Mouse (Mus musculus): ENCODE measurements at regions not wholly inside any gene's neighbourhood (a gene's known extent, or its start where the extent isn't known, plus 50 kb on each side); places are given as distances from the start of the nearest gene placed in this dataset.
A peak's percentile ranks its signal among the peaks of the same experiment; 100 is the strongest.

DNA sequence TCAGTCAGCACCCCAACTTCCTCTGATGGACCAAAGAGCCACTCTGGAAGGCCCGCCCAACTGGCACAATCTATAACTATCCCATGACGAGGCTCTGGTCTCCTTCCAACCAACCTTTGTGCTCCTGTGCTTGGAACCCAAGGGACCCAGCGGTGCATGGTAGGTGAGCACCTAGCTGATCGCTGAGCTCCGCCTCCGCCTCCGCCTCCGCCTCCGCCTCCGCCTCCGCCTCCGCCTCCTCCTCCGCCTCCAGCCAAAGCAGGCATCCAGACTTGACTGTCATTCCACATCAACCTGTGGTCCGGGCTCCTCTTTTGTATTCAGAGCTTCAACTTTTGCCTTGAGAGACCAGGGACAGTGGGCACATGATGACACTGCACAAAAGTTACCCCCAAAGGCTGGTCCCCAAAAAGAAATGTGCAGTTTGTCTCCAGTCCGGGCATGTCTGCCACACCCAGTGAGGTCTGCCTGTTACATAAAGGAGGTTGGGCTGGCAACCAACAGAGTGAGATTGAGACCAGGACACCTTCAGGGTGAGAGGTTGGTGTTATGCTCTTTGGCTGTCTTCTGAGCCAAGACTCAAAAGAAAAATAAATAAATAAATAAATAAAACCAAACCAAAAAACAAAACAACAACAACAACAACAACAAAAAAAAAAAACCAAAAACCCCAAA lies 86.1 kb upstream of the Map3k1 start:
- no peak overlapping the region for H3K4me3 ChIP-seq (ENCODE audit: low read depth, low read length)
- peak overlapping the region; percentile 23; the same call in 1 of the 2 replicates for H3K4me2 ChIP-seq (replicated peaks; ENCODE audit: low read depth, low read length)
- H3K27ac ChIP-seq (ENCODE audit: low read length): no peak overlapping the region
- 0 out of 2 replicates have a peak, but pooled peaks have one; percentile 58 for ATAC-seq (ENCODE audit: insufficient number of reproducible peaks, insufficient read depth, low FRiP score, low read depth)
- H3K9me3 ChIP-seq (ENCODE audit: control insufficient read depth, low read depth, low read length): no peaks in the 10 kb centered on the region
- 45% methylated on average over 15 of the region's 15 CpGs for WGBS
- peaks cover 4% of the 10 kb centered on the region; the same call in 1 of the 2 replicates for H3K4me1 ChIP-seq (ENCODE audit: control insufficient read depth, insufficient read depth, low read length)
- no peaks in the 10 kb centered on the region for H3K36me3 ChIP-seq (ENCODE audit: control insufficient read depth, insufficient read depth, low read length)
- H3K27me3 ChIP-seq (ENCODE audit: control insufficient read depth, insufficient read depth, low read length): no peaks in the 10 kb centered on the region
- no peak overlapping the region for H3K9ac ChIP-seq (replicated peaks; ENCODE audit: low read depth, low read length)

DNA sequence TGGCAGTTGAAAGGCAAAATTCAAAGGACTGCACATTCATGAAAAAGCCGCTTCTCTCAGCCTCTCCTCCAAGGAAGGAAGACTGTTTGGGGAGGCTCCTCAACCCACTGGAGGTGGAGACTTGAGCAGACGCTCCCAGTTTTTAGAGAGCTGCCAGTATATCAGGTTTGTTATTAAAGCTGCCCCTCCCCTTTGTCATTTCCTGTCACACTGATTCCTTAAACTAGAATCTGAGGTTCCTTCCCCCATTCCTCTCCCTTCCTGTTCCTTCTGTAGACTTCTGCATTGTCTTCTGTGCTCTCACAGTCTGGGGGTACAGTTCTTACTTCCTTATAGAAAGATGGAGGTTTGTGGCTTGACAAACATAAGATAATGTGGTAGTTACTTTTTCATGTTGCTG lies 87.5 kb upstream of the Map3k1 start:
- Histone ChIP-seq H3K9ac (replicated peaks; ENCODE audit: low read depth, low read length) (no peak overlapping the region), H3K27me3 (ENCODE audit: control insufficient read depth, insufficient read depth, low read length) (no peaks in the 10 kb centered on the region), H3K4me2 (replicated peaks; ENCODE audit: low read depth, low read length) (no peak overlapping the region), H3K9me3 (ENCODE audit: control insufficient read depth, low read depth, low read length) (no peaks in the 10 kb centered on the region), H3K4me3 (ENCODE audit: low read depth, low read length) (no peak overlapping the region), H3K4me1 (ENCODE audit: control insufficient read depth, insufficient read depth, low read length) (peaks cover 4% of the 10 kb centered on the region; the same call in 1 of the 2 replicates), H3K27ac (ENCODE audit: low read length) (no peak overlapping the region), H3K36me3 (ENCODE audit: control insufficient read depth, insufficient read depth, low read length) (no peaks in the 10 kb centered on the region)
- WGBS: 7% methylated on average over 2 of the region's 2 CpGs
- ATAC-seq (ENCODE audit: insufficient number of reproducible peaks, insufficient read depth, low FRiP score, low read depth): no peak

DNA sequence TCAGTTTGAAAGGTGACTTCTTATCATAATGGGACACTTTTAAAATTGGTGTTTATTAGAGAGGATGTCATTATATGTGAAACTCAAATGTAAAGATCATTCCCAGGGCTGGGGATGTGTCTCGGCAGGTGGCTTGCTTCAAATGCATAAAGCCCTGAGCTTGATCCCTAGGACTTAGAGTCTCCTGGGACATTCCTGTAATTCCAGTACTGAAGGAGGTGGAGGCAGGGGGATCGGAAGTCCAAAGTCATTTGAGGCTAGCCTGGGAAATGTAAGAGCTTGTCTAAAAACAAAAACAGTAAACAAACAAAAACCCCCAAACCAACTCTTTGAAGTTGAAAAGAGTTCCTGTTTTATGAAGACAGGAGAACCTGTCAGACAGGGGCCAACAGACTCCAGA lies 94.6 kb upstream of the Map3k1 start:
- no peak overlapping the region for H3K27ac ChIP-seq (ENCODE audit: low read length)
- no peak overlapping the region for H3K4me3 ChIP-seq (ENCODE audit: low read depth, low read length)
- WGBS: 28% methylated on average over 2 of the region's 2 CpGs
- H3K4me1 ChIP-seq (ENCODE audit: control insufficient read depth, insufficient read depth, low read length): 0 out of 2 replicates have a peak, but pooled peaks cover 6% of the 10 kb centered on the region
- no peaks in the 10 kb centered on the region for H3K36me3 ChIP-seq (ENCODE audit: control insufficient read depth, insufficient read depth, low read length)
- no peaks in the 10 kb centered on the region for H3K9me3 ChIP-seq (ENCODE audit: control insufficient read depth, low read depth, low read length)
- no peak overlapping the region for H3K9ac ChIP-seq (replicated peaks; ENCODE audit: low read depth, low read length)
- ATAC-seq (ENCODE audit: insufficient number of reproducible peaks, insufficient read depth, low FRiP score, low read depth): no peak
- no peak overlapping the region for H3K4me2 ChIP-seq (replicated peaks; ENCODE audit: low read depth, low read length)
- H3K27me3 ChIP-seq (ENCODE audit: control insufficient read depth, insufficient read depth, low read length): no peaks in the 10 kb centered on the region

- H3K9ac ChIP-seq (replicated peaks; ENCODE audit: low read depth, low read length): no peak overlapping the region
- ATAC-seq (ENCODE audit: insufficient number of reproducible peaks, insufficient read depth, low FRiP score, low read depth): no peak
- no peaks in the 10 kb centered on the region for H3K36me3 ChIP-seq (ENCODE audit: control insufficient read depth, insufficient read depth, low read length)
- H3K27me3 ChIP-seq (ENCODE audit: control insufficient read depth, insufficient read depth, low read length): no peaks in the 10 kb centered on the region
- H3K27ac ChIP-seq (ENCODE audit: low read length): no peak overlapping the region
- H3K9me3 ChIP-seq (ENCODE audit: control insufficient read depth, low read depth, low read length): no peaks in the 10 kb centered on the region
- H3K4me1 ChIP-seq (ENCODE audit: control insufficient read depth, insufficient read depth, low read length): 0 out of 2 replicates have a peak, but pooled peaks cover 6% of the 10 kb centered on the region
- 61% methylated on average over 9 of the region's 9 CpGs for whole genome bisulfite sequencing
- no peak overlapping the region for H3K4me2 ChIP-seq (replicated peaks; ENCODE audit: low read depth, low read length)
- H3K4me3 ChIP-seq (ENCODE audit: low read depth, low read length): no peak overlapping the region
Measured at GRCm38 (mm10) chr13:111903931-111904330, 95.1 kb upstream of the Map3k1 start.

GRCm38 (mm10) chr13:111904616-111905212 lies 95.9 kb upstream of the Map3k1 start:
- WGBS: 23% methylated on average over 15 of the region's 17 CpGs
- Histone ChIP-seq H3K9ac (replicated peaks; ENCODE audit: low read depth, low read length) (no peak overlapping the region), H3K4me1 (ENCODE audit: control insufficient read depth, insufficient read depth, low read length) (0 out of 2 replicates have a peak, but pooled peaks cover 6% of the 10 kb centered on the region), H3K36me3 (ENCODE audit: control insufficient read depth, insufficient read depth, low read length) (no peaks in the 10 kb centered on the region), H3K27ac (ENCODE audit: low read length) (peak overlapping the region; percentile 55; the same call in 1 of the 2 replicates), H3K9me3 (ENCODE audit: control insufficient read depth, low read depth, low read length) (no peaks in the 10 kb centered on the region), H3K4me3 (ENCODE audit: low read depth, low read length) (no peak overlapping the region), H3K27me3 (ENCODE audit: control insufficient read depth, insufficient read depth, low read length) (no peaks in the 10 kb centered on the region), H3K4me2 (replicated peaks; ENCODE audit: low read depth, low read length) (peak overlapping the region; percentile 20; the same call in 1 of the 2 replicates)
- ATAC-seq (ENCODE audit: insufficient number of reproducible peaks, insufficient read depth, low FRiP score, low read depth): no peak

GRCm38 (mm10) chr13:111905213-111905701 lies 96.5 kb upstream of the Map3k1 start:
- Histone ChIP-seq H3K27me3 (ENCODE audit: control insufficient read depth, insufficient read depth, low read length) (no peaks in the 10 kb centered on the region), H3K9me3 (ENCODE audit: control insufficient read depth, low read depth, low read length) (no peaks in the 10 kb centered on the region), H3K36me3 (ENCODE audit: control insufficient read depth, insufficient read depth, low read length) (no peaks in the 10 kb centered on the region), H3K9ac (replicated peaks; ENCODE audit: low read depth, low read length) (no peak overlapping the region), H3K27ac (ENCODE audit: low read length) (peak overlapping the region; percentile 55; the same call in 1 of the 2 replicates), H3K4me1 (ENCODE audit: control insufficient read depth, insufficient read depth, low read length) (0 out of 2 replicates have a peak, but pooled peaks cover 6% of the 10 kb centered on the region), H3K4me3 (ENCODE audit: low read depth, low read length) (no peak overlapping the region), H3K4me2 (replicated peaks; ENCODE audit: low read depth, low read length) (peak overlapping the region; percentile 20; the same call in 1 of the 2 replicates)
- WGBS: 29% methylated on average over 10 of the region's 10 CpGs
- peak; percentile 76; the same call in 1 of the 2 replicates for ATAC-seq (ENCODE audit: insufficient number of reproducible peaks, insufficient read depth, low FRiP score, low read depth)

DNA sequence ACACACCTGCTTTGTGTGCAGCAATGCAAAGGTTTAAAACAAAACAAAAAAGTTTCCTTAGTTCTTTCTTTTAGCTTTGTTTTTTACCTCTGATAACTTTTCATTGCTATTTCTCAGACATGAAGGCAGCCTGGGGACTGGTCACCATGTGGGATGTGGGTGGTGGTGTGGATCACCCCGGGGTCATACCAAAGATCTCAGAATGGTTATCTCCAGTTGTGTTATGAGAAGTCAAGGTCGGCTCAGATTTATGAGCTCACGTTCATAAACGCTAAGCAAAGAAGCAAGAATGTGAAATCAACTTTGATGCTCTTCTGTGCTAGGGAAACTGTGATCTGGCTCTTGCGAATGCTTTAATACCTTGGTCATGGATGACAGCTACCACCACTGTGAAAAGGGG lies 102.3 kb upstream of the Map3k1 start:
- WGBS: 86% methylated on average over 5 of the region's 5 CpGs
- Histone ChIP-seq H3K4me1 (ENCODE audit: control insufficient read depth, insufficient read depth, low read length) (no peaks in the 10 kb centered on the region), H3K36me3 (ENCODE audit: control insufficient read depth, insufficient read depth, low read length) (no peaks in the 10 kb centered on the region), H3K27ac (ENCODE audit: low read length) (no peak overlapping the region), H3K27me3 (ENCODE audit: control insufficient read depth, insufficient read depth, low read length) (no peaks in the 10 kb centered on the region), H3K4me3 (ENCODE audit: low read depth, low read length) (no peak overlapping the region), H3K4me2 (replicated peaks; ENCODE audit: low read depth, low read length) (no peak overlapping the region), H3K9me3 (ENCODE audit: control insufficient read depth, low read depth, low read length) (no peaks in the 10 kb centered on the region), H3K9ac (replicated peaks; ENCODE audit: low read depth, low read length) (no peak overlapping the region)
- no peak for ATAC-seq (ENCODE audit: insufficient number of reproducible peaks, insufficient read depth, low FRiP score, low read depth)

- Histone ChIP-seq H3K9me3 (ENCODE audit: control insufficient read depth, low read depth, low read length) (no peaks in the 10 kb centered on the region), H3K4me3 (ENCODE audit: low read depth, low read length) (no peak overlapping the region), H3K9ac (replicated peaks; ENCODE audit: low read depth, low read length) (no peak overlapping the region), H3K27me3 (ENCODE audit: control insufficient read depth, insufficient read depth, low read length) (no peaks in the 10 kb centered on the region), H3K4me2 (replicated peaks; ENCODE audit: low read depth, low read length) (no peak overlapping the region), H3K36me3 (ENCODE audit: control insufficient read depth, insufficient read depth, low read length) (no peaks in the 10 kb centered on the region), H3K27ac (ENCODE audit: low read length) (no peak overlapping the region), H3K4me1 (ENCODE audit: control insufficient read depth, insufficient read depth, low read length) (no peaks in the 10 kb centered on the region)
- 81% methylated on average over 11 of the region's 11 CpGs for whole genome bisulfite sequencing
- ATAC-seq (ENCODE audit: insufficient number of reproducible peaks, insufficient read depth, low FRiP score, low read depth): no peak
Measured at GRCm38 (mm10) chr13:111911661-111912312, 103.0 kb upstream of the Map3k1 start.
